Mouse (Mus musculus) liver, postnatal 0 days (tissue): ENCODE measurements around the gene Tjp3.

Source experiments
- CTCF ChIP-seq: sonication (generic); IDR thresholded peaks from 2 replicates; pipeline ENCODE4 v1.5.1; 2016; ENCODE audit warnings: antibody characterized with exemption, low read depth
- EP300 ChIP-seq: IDR thresholded peaks from 2 replicates; pipeline ENCODE4 v1.6.1; 2016; ENCODE audit warnings: antibody characterized with exemption, low read depth, mild to moderate bottlenecking

DNA sequence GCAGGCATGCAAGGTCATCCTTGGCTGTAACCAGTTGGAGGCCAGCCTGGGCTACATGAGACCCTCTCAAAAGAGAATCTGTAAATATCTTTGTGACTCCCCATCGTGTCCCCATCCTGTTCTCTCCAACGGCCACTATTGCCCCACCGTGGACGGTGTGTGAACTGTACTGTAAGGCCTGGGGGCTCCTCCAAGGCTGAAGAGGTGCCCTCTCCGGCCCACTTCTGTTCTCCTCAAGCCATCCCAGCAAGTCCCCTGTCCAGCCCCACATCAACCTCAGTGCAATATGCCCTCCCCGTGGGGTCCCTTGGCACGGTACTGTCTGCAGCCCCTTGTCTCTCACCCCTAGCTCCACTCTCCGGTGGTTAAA, 27.9 kb upstream of the Tjp3 start:
- TF ChIP-seq CTCF (peak; percentile 36), EP300 (no peak)
